Mouse (Mus musculus) lung, postnatal 10 days (tissue): ENCODE measurements around the gene Borcs7.
A peak's percentile ranks its signal among the peaks of the same experiment; 100 is the strongest.

ENCODE experiments used
- DNase-seq: peaks from one replicate; pipeline ENCODE4 v3.0.0; 2021

The Borcs7 gene

DNA sequence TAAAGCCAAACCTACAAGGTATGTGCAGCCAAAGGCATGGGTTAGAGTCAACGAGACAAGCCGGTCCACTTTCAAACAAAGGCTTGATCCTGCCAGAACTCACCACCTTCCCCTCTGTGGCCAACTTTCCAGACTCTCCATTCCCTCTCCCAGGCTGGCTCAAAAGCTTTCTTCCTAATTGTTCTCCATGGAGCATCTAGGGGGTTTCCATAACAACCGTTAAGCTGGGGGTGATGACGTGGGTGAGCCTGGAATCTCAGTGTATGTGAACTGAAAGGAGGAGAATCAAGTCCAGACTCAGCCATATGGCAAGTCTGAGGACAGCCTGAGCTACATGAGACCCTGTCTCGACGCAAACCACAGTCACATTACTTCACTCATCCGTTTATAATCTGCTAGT, 24.2 kb upstream of the Borcs7 start:
- DNase-seq, result no peak

DNA sequence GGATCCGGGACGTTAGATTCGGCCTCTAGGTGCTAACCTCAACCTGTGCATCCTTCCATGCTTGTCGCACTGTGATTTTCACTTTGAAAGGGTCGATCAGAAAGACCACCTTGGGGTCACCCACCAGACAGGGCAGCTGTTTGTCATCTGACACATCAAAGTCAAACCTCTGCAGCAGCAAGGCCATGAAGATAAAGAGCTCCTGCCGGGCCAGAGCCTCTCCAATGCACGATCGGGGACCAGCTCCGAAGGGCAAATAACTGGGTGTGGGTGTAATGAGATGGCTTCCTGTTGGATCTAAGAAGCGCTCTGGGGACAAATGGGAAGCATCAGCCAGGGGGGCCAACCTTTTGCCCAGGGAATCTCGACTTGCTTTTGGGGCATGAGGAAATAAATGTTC, 22.4 kb upstream of the Borcs7 start:
- DNase-seq, result no peak

DNA sequence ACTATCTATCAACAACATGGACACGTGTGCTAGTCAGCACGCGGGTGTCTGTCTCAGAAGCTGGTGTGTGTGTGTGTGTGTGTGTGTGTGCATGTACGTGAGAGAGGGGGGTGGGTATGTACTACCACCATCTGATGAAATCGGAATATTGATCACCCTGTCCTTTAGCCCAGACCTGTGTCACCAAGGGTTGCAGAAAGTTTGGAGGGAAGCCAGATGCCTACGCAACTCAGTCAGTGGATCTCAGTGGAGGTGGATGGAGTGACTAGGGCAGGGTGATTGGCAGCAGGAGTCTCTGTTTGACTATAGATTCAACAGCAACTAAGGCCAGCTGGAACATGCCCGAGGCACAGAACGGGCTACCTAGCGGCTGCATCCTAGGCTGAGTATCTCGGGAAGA, 21.4 kb upstream of the Borcs7 start:
- no peak for DNase-seq

DNA sequence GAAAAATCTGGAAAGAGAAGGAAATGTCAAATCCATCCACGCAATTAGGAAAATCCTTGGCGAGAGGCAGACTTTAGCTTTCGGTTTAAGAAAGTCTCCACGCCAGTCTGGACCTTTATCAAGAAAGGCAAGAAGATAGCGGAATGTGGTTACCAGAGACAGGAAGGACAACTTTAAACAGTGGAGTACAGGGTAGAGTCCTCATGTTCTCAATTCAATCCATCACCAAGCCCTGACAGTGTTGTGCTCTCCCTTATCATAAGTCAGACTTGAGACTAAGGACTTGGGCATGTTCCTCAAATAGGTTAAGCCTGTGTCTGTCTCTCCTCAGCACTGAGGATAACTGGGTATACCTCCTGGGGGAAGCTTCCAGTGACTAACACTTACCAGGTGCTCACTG, 19.9 kb upstream of the Borcs7 start:
- no peak for DNase-seq

DNA sequence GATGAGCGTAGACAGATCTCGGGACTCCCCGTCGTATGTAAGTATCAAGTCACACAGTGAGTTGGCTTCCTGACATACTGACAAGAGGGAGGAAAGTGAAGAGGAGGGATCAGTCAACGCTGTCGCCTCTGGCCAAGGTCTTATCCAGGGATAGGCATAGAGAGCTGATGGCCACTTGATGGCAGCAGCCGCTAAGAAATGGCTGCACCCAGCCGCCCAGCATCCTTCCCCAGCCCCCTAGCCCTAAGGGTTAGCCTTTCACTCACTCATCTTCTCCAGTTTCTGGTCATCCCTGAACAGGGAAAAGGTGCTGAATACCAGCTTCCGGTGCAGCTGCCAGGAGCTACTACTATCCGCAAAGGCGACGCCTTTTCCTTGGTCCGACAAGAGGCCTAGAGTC, 19.0 kb upstream of the Borcs7 start:
- peak; percentile 73 for DNase-seq

DNA sequence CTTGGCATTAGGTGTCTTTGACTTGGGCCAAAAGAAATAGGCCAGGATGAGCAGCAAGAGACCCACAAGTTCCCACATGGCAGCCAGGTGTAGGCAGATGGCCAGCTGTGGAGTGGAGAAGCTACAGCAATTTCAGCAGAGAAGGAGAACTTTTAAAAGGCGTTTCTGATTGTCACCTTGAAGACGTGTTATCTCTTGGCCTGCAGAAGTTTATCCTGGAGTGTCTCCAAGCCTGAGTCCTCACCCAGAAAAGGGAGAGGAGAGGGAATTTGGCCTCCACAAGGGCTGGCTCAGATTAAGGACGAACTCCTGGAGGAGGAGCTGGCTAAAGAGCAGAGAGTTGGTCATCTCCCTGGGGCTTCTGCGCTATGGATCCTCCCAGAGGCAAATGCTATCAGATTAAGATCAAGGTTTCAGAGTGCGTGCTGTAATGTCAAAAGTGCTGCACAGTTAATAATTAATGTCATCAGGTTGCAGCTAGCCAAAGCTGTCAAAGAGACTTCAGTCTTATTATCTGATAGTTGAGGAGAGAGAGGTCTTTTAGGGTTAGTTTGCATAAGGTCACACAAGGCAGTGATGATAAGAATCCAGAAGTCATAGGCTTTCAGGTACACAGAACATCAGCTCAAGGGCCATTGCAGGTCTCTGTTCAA, 16.8 kb upstream of the Borcs7 start, which contains the start of gene Cyp17a1:
TSS of gene Cyp17a1 (minus strand) at position 407 of the 653 bp plus-strand sequence.
- DNase-seq, result no peak

DNA sequence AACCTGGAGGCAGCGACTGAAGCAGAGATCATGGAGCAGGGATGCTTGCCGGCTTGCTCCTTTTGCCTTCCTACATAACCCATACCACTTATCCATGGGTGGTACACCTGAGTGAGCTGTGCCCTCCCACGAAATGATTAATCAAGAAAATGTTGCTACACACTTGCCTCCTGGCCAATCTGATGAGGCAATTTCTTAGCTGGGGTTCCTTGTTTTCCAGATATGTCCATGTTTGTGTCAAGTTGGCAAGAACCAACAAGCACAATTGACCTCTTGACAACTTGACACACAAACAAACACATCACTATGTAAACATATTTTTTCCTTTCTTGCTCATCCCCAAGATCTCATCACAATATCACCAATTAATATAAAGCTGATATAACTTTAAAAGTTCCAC, 14.1 kb upstream of the Borcs7 start:
- DNase-seq, result no peak

DNA sequence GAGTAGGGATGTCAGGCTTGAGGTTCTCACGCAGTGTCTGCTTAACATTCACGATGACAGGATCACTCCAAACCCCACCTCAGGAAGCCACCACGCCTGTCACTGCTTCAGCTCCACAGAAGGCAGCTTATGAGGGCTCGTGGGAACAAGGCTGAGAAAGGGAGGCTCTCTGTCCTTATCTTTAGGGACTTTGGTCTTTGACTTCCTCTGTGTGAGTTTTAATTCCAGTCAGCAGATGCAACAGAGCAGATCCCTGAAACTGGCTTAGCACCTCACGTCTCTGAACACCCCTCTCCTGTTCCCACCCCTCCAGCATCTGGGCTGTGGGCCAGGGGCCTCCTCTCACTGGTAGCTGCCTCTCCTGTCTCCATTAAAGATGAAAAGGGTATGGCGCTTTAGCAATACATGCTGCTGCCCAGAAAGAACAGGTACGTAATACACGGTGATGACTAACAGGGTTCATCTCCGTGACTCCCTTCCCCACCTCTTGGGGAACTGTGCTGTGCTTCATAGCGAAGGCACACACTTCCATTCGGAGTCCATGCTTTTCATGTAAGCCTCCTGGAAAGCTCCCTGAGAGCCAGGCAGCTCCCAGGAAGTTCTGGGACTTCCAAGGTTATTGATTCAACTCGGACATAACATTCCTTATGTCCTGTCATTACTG, 9.9 kb upstream of the Borcs7 start:
- DNase-seq, result no peak

DNA sequence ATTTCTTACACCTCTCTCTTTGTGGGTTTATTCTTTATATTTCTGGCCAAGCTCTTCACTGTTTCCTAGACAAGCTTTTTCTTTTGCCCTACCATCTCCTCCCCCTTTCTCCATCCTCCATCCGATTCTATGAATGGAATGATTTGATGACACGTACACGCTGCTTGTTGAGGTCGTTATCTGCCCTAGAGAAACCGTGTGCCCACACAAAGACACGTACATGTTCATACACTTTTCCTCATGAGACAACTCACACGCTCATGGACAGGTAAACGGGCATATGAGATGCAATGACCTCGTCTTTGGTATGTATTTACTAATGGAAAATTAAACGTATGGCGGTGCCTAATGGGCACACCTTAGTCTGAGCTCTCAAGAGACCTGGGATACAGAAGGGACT, 681 bp downstream of the Borcs7 start:
- no peak for DNase-seq

DNA sequence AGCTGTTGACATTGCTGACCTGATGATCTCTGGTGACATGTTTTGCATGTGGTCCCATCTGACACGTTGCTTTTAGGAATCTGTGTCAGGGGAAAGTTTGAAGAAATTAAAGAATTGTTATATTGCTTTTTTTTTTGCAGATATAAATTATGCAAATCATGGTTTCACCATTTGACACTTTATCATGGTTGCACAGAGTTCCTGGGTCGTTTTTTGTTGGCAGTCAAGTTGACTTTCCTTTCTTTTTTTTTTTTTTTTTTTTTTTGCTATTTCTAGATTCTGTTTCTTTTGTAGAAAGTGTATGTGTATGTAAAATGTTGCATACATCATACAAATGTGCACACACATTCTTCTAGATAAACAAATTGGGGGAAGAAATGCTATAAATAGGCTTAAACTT, 1.4 kb downstream of the Borcs7 start:
- no peak for DNase-seq

DNA sequence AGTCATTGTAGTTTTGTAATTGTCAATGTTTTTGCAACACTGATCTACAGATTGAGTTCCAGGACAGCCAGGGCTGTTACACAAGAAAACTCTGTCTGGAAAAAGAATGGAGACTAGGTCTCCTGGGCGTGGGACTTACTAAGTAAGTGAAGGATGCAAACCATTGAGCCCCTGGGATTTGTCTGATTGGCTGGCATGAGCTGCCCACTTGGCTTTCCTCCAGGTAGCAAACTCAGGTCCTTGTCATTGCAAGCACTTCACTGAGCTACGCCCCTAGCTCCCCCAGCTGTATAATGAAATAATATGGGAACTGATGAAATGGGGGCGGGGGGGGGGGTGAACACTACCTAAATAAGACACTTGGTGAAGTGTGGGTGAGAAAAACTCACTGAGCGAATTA, 3.4 kb downstream of the Borcs7 start:
- DNase-seq, result no peak

DNA sequence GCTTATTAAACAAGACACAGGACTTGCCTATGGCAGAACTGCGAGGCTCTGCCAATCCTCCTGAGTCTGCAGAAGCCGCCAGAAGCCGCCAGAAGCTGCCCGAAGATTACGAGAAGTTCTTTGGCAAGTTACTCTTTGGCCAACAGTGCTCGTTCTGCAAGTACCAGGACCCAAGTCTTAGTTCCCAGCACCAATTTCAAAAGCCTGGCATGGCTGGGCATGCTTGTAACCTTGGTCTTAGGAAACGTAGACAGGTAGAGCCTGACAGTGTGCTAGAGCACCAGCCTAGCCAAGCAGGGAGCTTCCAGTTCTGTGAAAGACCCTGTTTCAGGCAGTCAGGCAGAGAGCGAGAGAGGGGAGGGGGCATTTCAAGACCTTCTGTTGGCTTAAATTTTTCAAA, 6.8 kb downstream of the Borcs7 start:
- no peak for DNase-seq

DNA sequence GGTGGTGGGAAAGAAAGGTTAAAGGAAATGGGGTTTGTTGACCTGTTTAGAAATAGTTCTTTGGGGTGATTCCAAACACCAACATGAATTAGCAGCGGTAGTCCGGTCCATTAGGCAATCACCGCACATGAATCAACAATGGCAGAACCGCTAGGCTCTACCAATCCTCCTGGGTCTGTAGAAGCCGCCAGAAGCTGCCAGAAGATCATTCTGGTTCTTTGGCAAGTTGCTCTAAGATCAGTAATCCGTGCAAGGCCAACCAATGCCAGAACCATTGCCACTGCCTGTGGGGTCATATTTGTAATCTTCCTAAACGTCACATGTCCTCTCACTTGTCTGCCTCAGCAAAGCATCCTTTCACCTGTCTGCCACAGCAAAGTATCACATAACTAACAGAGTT, 7.2 kb downstream of the Borcs7 start:
- DNase-seq, result no peak

DNA sequence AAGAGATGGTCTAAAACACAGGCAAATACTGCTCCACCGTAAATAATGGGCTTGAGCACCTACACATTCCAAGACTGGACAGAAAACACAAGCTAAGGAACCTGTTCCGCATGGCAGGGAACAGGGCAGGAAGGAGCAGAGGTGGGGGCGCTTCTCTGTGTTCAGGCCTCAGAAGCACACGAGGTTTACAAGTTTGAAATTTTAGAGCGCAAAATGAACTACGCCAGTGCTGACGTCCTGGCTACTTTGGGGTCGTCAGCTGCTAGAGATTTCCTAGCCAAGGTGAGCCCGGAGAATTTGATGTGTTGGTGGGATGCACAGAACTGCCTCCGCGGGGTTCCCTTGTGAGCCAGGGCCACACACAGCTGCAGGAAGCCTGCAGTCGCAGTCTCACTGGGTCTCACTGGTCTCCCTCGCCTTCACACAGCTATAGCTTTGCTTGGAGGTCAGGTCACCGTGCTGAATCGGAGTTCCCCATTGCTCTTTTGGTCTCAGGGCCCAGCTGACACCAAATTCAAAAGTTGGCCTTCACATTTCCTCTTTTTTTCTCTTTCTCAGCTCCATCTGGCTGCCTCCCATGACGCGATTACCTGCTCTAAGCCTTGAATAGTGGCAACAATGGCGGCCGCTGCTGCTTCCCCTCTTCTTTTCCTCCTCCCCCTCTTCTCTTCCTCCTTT, 8.3 kb downstream of the Borcs7 start:
- no peak for DNase-seq

DNA sequence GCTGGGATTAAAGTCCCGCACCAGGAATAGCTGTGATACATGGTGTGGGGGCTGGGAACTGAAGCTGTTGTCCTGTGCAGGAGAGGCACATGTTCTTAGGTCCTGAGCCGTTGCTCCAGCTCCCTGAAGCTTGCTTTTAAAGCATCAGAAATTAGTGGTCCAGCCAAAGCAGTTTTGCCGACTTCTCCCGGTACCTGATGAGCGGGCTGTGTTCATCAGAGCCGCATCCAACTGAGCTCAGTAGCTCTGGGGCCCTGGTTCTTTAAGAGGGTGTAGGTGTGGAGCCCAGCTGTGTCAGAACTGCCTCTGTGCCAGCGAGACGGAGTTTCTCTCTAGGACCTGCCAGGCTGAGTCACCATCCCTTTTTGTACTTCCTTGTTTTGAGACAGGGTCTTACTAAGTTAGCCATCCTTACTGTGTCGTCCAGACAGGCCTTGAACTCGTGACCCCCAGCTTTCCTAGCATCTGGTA, 9.3 kb downstream of the Borcs7 start:
- no peak for DNase-seq

DNA sequence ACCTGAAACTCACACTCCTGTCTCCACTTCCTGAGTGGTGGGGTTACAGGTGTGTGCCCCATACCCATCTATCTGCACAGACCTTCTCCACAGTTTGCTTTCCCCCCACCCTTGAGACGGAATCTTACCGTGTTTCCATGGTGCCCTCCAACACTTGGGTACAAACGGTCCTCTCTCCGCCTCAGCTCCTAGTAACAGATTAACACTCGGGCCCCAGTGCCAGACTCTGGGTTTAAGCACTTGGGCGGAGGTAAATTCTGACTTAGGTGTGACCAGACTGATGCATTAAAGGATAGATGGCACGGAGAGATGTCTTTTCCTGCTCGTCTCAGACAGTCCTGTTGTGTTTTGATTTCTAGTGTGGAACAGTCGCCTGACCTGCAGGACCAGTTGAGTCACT, 11.4 kb downstream of the Borcs7 start:
- DNase-seq, result no peak

DNA sequence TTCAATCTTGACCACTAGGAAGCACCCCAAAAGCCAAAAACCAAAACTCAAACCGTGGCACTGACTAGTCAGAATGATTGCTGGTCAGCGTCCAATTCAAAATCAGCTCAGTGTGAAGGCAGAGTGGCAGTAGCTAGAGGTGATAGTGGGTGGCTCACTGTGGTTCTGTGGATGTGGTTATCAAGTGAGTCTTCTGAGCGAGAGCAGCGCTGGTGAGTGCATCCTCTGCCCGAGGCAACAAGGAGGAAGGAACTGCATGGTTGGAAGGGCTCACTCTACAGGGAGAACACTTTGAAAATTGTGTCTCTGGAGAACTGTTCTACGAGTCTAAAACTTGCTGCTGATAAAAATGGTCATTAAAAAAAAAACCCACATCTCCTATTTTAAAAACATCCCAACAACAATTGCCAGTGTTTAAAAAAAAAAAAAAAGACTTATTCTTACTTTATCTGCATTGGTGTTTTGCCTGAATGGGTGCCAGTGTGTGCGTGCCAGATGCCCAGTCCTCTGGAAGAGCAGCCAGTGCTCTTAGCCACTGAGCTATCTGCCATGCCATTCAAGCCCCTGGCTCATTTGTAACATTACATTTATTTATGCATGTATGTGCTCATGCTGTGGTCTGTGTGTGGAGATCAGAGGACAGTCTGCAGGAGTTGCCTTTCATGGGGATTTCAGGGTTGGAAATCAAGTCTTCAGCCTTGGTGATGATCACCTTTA, 16.2 kb downstream of the Borcs7 start:
- DNase-seq, result no peak

DNA sequence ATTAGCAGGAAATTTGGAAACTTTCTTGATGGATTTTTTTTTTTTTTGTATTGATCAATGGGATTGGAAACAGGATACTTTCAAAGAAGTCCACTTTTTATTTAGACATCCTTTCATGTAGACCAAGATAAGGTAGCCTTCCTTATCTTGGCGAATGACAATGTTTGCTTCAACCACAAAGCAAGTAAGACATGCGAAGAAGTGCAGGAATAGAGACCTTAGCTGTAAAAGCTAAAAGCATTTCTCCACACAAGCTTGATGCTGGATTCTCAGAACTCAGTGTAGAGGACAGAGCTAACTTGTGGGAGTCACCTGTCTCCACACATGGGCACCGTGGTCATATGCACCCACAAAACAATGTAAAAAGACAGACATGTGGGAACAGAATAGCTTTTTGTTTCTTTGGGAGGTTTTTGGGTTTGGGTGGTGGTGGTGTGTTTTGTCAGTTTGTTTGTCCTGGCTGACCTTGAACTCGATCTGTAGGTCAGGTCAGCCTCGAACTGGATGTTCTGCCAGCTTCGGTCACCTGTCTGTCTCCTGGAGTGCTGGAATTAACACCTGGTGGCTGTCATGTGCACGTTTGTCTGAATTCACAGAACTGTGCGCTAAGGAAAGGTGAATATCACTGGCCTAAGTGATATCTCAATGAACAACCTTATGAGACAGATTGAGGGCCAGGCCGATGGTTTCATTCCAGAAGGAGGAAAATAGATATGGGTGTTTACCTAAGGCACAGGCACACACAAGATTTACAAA, 17.0 kb downstream of the Borcs7 start:
- DNase-seq, result no peak

DNA sequence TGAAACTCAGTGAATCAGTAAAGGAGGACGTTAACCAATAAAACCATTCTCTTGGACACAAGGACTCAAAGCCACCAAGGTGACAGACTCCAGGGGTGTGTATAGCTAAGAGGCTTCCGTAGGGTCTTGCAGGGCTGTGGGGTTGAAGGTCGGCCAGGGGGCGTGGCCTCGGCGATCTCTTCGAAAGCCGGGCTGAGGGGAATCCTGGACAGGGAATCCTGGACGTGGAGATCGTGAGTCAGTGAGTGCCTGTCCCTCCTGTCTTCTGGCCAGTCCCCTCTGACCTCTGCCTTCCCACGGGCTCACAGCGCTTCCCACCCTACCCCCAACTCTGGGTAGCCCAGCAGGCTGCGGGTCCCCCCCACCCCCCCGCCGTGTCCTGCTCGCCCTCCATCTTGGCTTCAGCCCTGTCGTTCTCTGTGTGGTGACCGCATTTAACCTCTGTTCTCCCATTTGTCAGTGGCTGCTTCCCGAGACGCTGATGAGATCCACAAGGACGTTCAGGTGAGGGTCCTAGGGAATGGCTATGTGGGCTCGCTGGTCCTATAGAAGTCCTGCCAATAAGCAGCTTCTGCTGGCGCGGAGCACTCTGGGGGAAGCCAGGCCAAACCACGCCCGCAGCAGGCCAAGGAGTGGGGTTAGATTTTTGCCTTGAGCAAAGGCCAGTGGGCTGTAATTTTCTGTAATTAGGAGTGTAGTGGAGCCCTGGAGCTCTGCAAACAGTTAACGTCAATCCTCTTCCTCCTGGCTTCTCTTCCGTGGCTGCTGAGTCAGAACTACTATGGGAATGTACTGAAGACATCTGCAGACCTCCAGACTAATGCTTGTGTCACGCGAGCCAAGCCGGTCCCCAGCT, 17.8 kb downstream of the Borcs7 start, which contains the start of gene As3mt:
TSS of gene As3mt (plus strand) at position 163 of the 856 bp plus-strand sequence.
- DNase-seq, result peak; percentile 91

DNA sequence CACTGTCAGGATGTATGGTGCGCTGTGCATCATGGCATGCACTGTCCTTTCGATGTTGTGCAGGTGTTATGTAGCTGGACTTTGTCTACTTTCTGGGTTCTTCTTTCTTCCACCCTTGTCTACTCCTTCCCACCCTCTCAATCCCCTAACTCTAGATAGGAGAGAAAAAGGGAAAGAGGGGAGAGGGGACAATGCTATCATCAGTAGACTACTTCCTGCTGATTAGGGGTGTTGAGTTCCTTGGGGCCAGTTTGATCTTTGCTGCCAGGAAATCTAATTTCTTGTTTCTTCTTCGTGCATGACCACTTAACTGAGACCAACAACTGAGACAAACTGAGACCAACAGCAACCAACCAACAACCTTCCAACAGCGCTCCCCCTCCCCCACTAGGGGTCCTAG, 20.9 kb downstream of the Borcs7 start:
- no peak for DNase-seq

DNA sequence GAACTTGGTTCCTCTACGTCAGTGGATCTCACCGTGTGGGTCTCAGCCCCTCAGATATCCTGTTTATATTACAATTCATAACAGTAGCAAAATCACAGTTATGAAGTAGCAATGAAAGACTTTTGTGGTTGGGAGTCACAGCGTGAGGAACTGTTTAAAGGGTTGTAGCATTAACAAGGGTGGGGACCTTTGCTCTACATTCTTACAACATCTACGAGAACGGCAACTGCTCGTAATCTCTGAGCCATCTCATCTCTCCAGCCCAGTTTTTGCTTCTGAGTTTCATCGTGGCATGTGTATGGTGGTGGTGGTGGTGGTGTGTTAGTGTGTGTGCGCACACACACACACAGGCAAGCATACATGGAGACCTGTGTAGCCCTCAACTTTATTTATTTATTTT, 24.5 kb downstream of the Borcs7 start:
- no peak for DNase-seq

DNA sequence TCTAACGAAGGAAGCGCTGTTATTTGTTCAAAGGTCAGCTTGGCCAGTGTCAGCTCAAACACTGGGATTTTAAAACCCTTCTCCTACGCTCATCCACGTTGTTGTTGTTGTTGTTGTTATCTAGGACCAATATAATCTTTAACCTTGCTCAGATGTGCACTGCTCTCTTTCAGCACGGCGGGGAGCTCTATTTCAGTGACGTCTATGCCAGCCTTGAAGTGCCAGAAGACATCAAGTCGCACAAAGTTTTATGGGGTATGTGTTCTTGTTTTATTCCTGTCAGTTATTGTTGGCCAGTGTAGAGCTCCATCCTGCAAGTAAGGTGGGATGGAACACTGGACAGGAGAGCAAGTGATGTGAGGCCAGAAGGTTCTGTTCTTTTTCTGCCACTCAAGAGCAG, 25.3 kb downstream of the Borcs7 start:
- no peak for DNase-seq
